Mouse (Mus musculus): ENCODE results near the gene Nt5e. TPM values are rescaled to one million over a fixed set of nuclear protein-coding genes. Genes with fewer than 3 reads are reported as not detected.

Nt5e gene
- total RNA-seq, 4 experiments from 2014 or later = 5.7 to 13.6 (median 8.9) TPM

GRCm38 (mm10) chr9:88398461-88398860 is 71.5 kb downstream of the Nt5e start:
- no peak for DNase-seq

DNA sequence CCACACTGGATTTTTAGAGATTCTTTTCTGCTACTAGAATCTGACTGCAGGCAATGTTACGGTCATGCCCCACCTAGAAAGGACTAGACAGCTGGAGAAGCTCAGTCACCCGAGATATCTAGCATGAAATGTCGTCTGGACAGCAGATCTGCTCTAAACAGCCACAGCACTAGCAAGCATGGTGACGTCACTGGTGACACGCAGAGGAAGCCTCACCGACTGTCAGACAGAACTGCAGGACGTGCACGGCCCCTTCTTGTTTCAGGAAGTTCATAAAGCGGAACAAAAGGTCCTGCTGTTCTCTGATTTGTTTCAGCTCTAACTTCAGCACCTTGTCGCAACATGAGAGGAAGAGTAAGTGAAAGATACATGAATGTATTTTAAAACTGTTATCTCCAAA is 77.1 kb downstream of the Nt5e start:
- no peak for DNase-seq

GRCm38 (mm10) chr9:88404515-88404914 is 77.5 kb downstream of the Nt5e start:
- DNase-seq = no peak

DNA sequence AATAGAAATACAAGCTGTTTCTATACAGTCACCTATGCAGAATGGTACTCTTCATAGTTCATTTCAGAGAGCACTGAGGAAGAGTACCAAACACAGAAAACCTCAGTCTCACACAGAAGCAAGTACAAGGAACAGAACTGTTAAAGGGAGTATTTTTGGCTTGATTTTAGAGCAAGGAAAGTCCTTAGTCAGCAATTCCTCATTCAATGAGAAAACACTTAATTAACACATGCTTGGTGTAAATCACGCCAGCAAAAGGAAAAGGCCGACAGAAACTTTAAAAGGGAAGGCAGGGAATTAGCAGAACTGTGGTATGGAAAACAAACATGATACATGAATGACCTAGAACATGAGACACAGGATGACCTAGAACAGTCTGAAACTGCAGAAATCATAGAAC is 83.0 kb downstream of the Nt5e start:
- DNase-seq = no peak

GRCm38 (mm10) chr9:88416752-88417151 is 89.8 kb downstream of the Nt5e start:
- DNase-seq = no peak

Other genes with a start within 250 kb of the Nt5e start
- 10 to 100 TPM; 59.6 to 64.5 (median 63.1) TPM for gene Snx14, start 111.8 kb downstream of the Nt5e start, total RNA-seq (2022)
- gene Gm20537, start 129.4 kb downstream of the Nt5e start, total RNA-seq (2022) = 1 to 10 TPM in 3 of 4 experiments, not detected in 1; 1.1 to 2.8 (median 1.1) TPM
- gene Syncrip, start 155.4 kb downstream of the Nt5e start, total RNA-seq (2022) = 10 to 100 TPM; 57.7 to 79.2 (median 71.1) TPM
- 10 to 100 TPM in 2 of 4 experiments, 1 to 10 TPM in 2; 7.3 to 17.2 (median 12.2) TPM for gene Zfp949, start 220.8 kb downstream of the Nt5e start, total RNA-seq (2022)

All from adrenal gland, adult 8-10 months (tissue).